Mouse (Mus musculus) urinary bladder, postnatal 4 days (tissue): ENCODE results near the gene Atg101.

Experiments
- DNase-seq, 2 experiments: peaks; one replicate each; pipeline ENCODE4 v3.0.0; 2021 to 2022; ENCODE audit warnings: low spot score in 2 of 2

The Atg101 gene

GRCm38 (mm10) chr15:101333165-101333564 is 49.1 kb downstream of the Atg101 start:
- no peak for DNase-seq

- DNase-seq = no peak
These were observed 49.6 kb downstream of the Atg101 start for GRCm38 (mm10) chr15:101333648-101334047.

- DNase-seq = peak; percentile 69 to 72
These were observed 52.6 kb downstream of the Atg101 start for GRCm38 (mm10) chr15:101336474-101337174.

GRCm38 (mm10) chr15:101338359-101338758 is 54.3 kb downstream of the Atg101 start:
- DNase-seq = no peak

- peak; percentile 73 to 86 for DNase-seq
These were observed 55.5 kb downstream of the Atg101 start for GRCm38 (mm10) chr15:101339537-101339936.
